Mouse (Mus musculus) erythroid progenitor cell, adult 5-6 weeks (primary cell): ENCODE results near the gene Phactr1. TPM values are rescaled to one million over a fixed set of nuclear protein-coding genes. Genes with fewer than 3 reads are reported as not detected.

Experiments
- ATAC-seq: replicated peaks from 2 replicates; pipeline ENCODE4 v1.8.0; 2016; ENCODE audit warnings: moderate number of reproducible peaks, mild to moderate bottlenecking, moderate TSS enrichment, inconsistent platforms; ENCODE audit not compliant: poor library complexity, low FRiP score, severe bottlenecking
- total RNA-seq, 2 experiments: library from RNA; stranded (forward) in 1 of 2; stranded (reverse) in 1 of 2; fragments of 150-400 nt in 1 of 2; fragments of 186-747, 209-891 nt in 1 of 2; gene quantifications; 2 replicates each; pipeline versions ENCODE4 v1.2.3 to v1.2.4; 2015 to 2017; ENCODE audit warnings: low replicate concordance in 2 of 2

The Phactr1 gene
- total RNA-seq, 2 experiments from 2014 or later = not detected

DNA sequence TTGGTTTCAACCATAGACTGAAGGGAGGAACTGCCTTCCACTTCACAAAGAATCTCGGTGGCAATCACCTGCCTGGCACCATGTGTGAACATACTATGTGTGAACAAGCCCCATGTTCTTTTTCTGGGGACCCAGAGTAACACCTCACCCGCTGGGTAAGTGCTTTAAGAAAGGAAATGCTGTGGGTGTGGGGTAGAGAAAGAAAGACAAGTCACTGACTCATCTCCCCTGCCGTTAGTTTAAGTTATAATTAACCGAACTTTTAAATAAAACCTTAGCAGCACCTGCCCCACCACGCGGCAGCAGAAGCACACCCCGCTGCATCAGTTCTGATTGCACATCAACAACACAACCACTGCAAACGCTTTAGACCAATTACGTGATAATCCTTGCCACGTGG lies 171.7 kb downstream of the Phactr1 start:
- ATAC-seq = no peak

DNA sequence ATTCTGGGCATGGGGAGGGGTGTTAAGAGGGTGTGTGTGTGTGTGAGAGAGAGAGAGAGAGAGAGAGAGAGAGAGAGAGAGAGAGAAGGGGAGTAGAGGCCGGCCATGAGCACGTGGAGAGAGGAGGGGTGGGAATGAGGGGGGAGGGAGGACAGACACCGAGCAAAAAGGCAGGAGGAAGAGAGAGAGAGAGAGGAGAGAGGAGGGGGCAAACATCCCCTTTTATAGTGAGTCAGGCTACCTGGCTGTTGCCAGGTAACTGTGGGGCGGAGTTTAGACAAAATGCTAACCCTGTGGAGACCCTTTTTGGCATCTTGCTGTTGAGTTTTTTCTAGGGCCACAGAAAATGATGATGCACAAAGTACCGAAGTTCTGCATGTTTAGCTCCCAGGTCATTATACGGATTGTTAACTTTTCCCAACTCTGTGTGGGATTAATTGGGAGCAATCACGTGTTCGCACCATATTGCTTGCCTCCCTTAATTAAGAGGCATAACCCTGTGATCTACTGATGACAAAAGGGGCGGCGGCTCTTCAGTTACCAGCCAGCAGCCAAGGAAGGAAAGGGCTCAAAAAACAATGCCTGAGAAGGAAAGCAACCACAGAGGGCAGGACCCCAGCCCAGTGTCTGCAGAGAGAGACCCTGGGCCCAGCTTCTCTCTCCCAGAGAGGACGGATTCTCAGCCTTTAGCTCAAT lies 173.6 kb downstream of the Phactr1 start:
- ATAC-seq = no peak

DNA sequence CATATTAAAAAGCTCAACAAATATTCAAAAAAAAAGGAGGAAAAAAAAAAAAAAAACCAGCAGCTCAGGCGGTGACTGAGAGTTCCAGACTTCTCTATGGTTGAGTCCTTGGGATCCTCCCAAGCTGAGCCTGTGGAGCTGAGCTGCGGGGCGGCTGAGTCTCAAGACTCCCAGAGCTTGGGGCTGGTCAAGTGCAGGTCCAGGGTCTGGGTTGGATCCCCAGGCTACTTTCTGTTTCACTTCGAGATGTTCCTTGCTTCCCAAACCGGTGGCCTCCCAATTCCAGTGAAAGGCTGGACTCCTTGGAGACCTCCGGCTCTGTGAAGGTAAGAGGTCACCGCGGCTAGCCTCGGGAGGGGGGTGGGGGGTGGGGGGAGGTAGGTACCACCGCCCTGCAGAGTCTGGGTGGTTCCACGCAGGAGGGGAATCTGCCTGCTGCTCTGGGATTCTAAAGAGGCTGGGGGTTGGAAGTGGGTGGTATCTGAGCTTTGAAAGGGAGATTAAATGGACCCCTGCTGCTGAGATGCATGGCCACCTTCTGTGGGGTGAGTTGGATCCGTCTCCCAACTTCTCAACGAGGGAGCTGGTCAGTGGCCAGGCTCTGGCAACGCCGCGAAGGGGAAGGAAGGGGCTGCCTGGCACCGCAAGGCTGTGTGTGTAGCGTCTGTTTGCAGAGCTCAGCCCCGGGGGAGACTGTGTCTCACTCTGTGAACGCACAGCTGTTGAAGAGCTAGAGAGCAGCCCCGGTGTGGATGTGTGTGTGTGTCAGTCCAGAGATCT lies 185.9 kb downstream of the Phactr1 start:
- ATAC-seq = no peak

DNA sequence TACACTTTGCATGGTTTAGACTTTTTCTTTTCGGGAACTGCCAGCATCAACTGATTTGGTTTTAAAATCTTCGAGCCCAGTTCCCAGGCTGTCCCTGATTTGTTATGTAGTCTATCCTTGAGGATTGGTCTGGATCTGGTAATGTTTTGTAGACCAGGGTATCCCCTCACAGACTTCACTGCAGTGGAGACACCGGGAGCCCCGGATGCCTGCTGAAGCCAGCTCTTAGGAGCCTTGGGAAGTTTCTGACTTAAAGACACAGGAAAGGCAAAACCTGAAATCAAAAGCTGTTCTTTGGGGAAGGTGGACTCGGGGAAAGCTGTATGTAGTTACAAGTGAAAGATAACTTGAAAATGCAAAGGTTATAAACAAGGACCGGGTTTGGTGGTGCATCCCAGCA lies 186.6 kb downstream of the Phactr1 start:
- no peak for ATAC-seq

DNA sequence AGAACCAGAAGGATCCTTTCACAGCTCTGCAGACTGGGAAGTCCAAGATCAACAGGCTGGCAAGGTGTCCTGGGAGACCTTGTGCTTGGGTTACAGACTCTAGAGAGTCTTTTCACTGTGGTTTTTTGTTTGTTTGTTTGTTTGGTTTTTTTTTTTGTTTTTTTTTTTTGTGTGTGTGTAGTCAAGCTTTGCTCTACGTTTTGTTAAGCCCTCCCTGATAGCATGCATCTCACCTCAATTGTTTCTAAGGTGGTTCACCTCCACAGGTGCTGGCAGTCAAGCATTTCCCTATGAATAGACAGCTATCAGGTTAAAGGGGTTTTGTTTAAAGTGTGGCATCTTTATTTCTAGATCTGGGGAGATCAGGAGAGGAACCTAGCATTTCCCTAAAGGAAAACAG lies 191.7 kb downstream of the Phactr1 start:
- no peak for ATAC-seq

DNA sequence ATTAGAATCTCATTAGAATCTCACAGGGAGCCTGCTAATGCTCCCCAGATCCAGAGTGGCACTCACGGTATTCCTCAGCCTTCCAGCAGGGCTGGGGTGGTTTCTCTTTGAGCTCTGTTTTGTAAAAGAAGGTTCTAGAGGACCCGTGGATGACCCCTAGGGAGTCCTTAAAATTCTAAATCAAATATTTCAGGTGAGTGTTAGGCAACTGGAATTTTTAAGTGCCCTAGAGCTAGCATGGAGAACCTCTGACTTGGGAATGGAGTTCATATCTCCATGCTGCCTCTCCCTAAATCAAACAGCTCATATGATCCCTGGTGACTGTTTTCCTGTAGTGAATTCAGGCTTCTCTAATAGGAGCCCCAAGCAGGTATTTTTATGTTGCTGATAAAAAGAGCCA lies 197.9 kb downstream of the Phactr1 start:
- ATAC-seq = no peak

DNA sequence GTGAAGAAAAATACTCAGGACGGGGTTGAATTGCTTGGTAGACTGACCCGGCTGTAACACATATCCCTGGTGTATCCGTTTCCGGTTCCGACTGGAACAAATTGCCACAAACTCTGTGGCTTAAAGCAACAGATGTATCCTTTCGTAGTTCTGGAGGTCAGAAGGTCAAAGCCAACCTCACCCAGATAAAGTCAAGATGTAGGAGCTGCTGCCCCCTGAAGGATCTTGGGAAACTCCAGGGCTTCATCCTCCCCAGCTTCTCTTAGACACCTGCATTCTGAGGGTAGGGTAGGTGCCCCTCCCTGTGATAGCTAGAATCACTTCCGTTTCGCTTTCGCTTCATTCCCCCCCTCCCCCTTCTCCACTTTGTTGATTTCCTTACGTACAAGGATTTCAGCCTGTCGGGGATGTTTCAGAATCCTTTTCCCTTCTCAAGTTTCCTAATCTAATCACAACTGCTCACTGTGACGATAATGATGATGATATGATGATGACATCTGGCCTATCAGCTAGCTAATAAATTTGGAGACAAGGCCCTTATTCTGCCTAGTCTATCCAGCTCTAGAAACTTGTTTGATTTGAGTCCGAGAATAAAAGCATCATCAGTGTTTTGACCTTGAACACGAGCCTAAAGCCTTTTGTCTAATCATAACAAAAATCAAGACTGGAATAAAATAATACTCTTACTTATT lies 203.8 kb downstream of the Phactr1 start:
- no peak for ATAC-seq

DNA sequence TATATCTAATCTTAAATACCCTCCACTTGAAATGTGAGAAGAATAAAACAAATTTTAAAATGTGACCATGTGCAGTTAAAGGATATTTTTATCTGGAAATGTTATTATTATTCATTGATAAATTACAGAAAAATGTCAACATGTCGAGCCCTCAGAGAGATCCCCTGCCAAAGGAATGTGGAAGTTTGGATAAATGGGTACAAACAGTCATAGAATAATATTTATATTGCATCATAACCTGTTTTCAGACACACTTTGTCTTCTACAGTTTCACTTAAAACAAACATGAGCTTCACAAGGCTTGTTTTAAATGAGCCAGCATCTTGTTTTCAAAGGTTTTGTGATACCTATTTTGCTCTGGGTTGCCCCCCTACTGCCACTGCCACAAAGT lies 204.3 kb downstream of the Phactr1 start:
- no peak for ATAC-seq

DNA sequence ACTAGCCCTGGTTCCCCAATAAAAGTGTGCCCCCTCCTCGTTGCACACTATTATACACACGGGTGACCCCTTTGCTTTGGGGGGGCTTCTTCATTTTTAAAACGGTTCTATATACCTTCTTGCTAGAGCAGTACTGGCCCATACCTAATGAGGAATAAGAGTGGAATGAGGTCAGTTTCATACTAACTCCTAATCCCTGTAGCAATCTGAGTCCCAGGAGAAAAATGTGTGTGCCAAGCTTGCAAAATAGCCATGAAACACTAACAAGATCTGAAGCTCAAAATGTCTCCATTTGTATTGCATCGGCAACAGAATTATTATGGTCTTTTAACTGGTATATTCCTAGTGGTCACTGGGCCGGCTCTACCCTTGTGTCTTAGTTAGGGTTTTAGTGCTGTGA lies 207.3 kb downstream of the Phactr1 start:
- ATAC-seq = no peak

DNA sequence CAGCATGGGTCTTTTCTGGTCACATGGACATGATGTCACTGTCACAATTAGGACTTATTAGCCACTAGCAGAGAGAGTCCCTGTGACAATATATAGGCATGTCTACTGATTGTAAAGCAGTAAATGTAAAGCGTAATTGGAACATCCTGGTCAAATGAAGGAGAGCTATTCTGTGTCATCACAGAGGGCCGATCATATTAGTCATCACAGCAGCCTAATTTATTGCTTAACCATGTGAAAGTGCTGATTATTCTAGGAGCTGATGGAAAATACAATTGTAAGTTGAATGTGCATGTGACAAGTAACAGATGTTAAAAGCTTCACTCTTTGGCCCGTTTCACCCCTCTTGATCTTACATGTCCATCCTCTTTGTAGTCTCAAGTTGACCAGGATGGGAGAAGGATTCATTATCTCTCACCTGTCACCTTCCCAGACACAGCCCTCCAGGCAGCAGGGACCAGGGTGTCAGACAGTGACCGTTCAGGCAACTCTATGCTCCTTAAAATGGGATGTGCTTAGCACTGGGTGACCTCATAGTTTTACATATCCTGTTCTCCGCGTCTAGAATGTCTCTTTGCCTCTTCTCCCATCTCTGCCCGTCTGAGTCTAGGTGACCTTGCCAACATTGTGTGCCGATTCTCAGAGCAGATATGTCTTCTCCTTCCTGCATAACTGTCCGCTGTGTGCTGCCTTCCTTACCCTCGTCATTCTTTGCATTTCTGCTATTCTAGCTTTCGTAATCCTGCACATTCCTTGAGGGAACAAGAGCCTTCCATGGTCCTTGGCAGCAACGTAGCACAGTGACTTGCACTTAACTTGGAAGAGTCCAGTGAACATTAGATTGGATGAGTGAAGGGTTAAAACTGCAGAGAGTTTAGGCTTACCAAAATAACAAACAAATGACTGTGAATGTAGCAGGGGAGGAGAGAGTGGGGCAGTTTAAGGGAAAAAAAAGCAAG lies 209.4 kb downstream of the Phactr1 start:
- no peak for ATAC-seq

DNA sequence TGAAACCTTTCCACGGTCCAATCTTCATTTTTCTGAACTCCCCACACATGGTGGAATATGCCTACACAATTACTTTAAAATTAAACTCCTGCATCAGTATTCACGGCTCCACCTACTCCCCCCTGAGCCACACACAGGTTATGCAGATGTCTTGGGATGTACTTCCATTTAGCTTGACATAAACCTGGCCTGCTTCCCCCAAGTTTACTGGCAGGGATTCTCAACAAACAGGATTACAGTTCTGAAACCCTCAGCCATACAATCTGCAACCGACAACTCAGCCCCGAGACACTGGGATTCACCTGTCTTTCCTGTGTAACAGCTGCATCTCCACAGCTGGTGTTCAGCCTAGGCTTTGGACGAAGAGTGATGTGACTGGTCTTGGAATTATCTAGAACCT lies 210.2 kb downstream of the Phactr1 start:
- no peak for ATAC-seq

DNA sequence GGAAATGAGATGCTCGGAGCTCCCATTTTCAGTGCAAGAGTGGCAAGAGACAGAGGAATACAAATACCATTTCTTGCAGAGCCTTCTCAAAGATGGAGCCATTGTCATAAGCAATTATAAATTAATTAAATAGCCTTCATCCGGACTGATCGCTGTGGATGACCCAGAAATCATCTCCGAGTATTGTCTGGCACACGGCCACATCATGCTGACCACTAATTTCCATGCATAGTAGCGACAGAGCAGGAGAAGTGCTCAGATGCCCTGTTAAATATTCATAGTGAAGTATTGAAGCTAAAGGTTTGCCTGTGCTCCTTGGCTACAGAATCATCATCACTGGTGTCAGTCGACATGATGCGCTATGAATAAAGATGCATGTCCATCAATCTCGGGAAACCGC lies 213.6 kb downstream of the Phactr1 start:
- ATAC-seq = no peak

DNA sequence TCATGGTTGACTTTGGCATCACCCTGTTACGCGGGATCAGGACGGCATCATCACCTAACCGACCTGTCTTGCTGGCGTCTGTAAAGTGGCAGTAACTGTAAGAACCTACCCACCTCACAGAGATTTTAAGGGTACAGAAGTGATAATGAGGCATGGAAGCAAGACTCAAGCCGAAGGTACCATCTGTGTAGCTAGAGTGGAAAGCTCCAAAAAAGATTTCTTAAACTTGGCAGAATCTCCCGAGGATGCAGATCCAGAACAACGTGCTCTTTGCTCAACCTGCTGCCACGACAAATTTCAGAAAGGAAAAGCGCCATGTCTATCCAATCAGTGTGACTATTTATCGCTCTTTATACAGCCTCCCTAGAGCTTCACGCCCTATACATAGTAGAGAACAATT lies 214.2 kb downstream of the Phactr1 start:
- no peak for ATAC-seq

DNA sequence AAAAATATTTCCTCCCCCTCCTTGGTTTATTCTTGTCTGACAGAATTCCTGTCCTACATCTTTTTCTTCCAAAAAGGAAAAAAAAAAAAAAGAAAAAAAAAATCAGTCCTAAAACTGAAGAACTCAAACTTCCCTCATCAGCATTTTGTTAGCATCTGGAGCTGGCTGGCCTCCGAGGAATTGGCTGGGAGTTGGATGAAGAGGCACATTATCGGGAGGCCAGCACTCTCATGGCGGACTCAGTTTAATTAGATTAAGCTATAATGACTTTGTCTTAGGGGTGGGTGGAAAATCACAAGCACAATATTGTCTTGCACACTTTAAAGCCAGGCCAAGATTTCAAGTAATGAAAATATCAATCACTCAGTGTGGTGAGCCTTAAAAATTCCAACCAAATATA lies 215.6 kb downstream of the Phactr1 start:
- ATAC-seq = no peak

DNA sequence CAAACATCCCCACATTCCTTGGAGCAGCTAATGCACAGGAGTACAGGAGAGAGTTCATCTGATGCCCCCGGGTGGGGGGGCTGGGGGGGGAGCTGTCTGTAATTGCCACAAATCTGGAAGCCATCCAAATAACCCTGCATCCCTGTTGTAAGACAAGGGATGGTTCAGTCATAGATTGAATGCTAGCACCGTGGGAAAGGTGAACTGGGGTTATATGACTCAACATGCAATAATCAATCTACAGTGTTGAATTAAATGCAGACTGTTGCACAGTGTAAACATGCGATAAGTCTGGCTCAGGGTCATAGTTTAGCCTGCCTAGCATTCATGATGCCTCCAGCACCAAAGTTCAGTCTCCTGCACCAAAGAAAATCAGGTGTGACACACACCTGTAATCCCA lies 219.2 kb downstream of the Phactr1 start:
- no peak for ATAC-seq

DNA sequence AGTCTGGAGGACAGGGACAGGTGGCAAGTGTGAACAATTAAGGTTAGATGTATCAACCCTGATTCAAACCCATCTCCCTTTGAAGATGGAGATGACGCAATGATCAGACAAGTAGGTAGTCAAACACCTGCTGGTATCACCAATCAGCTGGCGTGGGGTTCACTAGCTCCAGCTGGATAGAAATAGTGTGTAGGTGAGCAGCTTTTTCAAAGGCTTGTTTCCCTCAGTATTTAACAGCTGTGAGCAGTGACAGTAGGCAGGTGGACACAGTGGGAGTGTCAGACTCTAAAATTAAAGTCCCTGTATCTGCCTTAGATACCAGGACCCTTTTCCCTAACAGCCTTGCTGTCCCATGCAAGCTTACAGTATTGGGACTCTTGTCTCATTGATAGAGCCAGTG lies 221.4 kb downstream of the Phactr1 start:
- no peak for ATAC-seq

DNA sequence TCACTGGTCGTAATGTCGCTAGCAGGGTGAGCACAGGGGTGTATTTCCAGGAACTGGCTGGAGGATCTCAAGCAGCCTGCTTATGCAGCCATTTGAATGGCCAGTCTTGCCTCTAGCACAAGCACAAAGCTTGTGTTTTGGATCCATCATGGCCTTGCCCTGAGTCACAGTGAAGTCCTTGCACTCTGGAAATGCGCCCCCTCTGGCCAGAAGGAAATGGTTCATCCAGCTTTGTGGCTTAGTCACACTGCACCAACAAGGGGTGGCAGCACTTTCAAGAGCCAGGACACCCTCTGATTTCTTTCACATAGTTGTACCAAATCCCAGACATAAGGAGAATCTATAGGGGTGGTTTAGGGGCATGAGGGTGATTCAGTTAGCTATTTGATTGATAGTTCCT lies 222.4 kb downstream of the Phactr1 start:
- ATAC-seq = no peak

DNA sequence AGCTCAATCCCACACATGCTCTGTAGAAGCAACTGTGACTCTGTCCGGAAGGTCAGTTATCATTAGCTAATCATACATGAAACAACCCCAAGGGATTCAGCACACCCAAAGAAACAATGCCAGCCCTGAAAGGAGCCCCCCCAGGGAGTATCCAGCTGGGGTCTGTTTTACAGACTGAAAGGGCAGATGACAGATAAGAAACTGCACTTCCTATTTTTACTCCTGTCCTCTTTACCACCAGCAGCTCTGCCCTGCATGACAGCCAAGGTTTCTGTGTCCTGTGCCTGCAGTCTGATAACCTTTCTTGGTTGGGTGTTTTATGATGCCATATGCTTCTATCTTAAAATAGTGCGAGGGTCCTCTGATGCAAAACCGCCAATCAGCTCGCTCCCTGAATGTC lies 225.4 kb downstream of the Phactr1 start:
- ATAC-seq = no peak

DNA sequence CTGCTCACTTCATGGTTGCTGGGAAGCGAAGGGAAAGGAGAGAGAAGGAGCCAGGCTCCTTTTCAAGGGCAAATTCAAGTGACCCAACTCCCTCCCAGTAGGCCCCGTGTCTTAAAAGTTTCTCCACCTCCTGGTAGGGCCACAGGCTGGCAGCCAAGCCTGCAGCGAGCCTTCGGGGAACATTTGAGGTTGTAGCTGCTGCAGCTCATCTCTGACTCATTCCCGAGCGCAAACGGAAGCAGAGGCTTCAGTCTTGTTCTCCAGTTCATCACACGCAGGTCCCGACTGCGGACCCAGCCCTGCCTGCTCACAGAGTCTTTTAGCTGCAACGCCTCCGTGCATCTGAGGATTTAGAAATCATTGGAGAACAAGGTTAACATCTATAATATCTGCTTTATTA lies 226.6 kb downstream of the Phactr1 start:
- no peak for ATAC-seq

DNA sequence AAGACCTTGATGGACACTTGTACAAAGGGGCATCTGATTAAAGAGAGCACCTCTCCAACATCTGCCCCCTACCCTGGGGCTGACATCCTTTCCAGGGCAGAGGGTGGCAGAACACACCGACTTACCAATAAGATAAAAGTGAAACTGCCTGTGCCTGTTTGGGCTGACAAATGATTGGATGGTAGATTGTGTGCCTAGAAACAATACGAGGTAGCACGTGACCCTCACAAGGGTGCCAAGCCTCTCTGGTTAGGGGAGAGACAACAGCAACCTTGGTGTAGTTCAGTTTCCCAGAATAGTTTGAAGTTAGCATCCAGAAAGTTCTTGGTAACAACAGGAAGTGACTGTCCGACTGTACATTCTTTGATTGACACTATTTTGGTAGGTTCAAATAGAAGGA lies 234.7 kb downstream of the Phactr1 start:
- no peak for ATAC-seq
